Mouse (Mus musculus) heart, embryonic 15.5 days (tissue): ENCODE results near the gene Drd1. TPM values are rescaled to one million over a fixed set of nuclear protein-coding genes. Genes with fewer than 3 reads are reported as not detected.

ENCODE experiments used
- ATAC-seq: fragments of 200-750 bp; cut with Nextera tagmentation; replicated peaks from 2 replicates; pipeline ENCODE4 v1.8.0; 2017; ENCODE audit warnings: low read depth, moderate TSS enrichment; ENCODE audit not compliant: insufficient number of reproducible peaks, insufficient read depth, low FRiP score
- H3K27ac ChIP-seq: fragments of 300-500 bp; sonication (generic); 2 replicates; pipeline ENCODE4 v1.5.1; 2015; ENCODE audit warnings: mild to moderate bottlenecking, inconsistent platforms
- H3K27me3 ChIP-seq: fragments of 300-500 bp; sonication (generic); 2 replicates; pipeline ENCODE4 v1.6.1; 2015; ENCODE audit warnings: inconsistent platforms
- H3K36me3 ChIP-seq: fragments of 300-500 bp; sonication (generic); 2 replicates; pipeline ENCODE4 v1.6.1; 2015; ENCODE audit warnings: mild to moderate bottlenecking, inconsistent platforms
- H3K4me1 ChIP-seq: fragments of 300-500 bp; sonication (generic); replicated peaks from 2 replicates; pipeline ENCODE4 v1.6.1; 2015; ENCODE audit warnings: inconsistent platforms
- H3K4me2 ChIP-seq: fragments of 300-500 bp; sonication (generic); 2 replicates; pipeline ENCODE4 v1.6.1; 2015; ENCODE audit warnings: inconsistent platforms, mild to moderate bottlenecking, moderate library complexity
- H3K4me3 ChIP-seq: fragments of 300-500 bp; sonication (generic); 2 replicates; pipeline ENCODE4 v1.5.1; 2015; ENCODE audit warnings: mild to moderate bottlenecking, inconsistent platforms
- H3K9ac ChIP-seq: fragments of 300-500 bp; sonication (generic); 2 replicates; pipeline ENCODE4 v1.6.1; 2015; ENCODE audit warnings: mild to moderate bottlenecking, inconsistent platforms
- H3K9me3 ChIP-seq: fragments of 300-500 bp; sonication (generic); replicated peaks from 2 replicates; pipeline ENCODE4 v1.6.1; 2016; ENCODE audit warnings: inconsistent platforms
- WGBS: fragments of 180-500 bp; shearing (Covaris S2); methylation state at CpG from one replicate; pipeline ENCODE4 v1.1.7; 2015; ENCODE audit warnings: mixed read lengths; 5-methylcytosine and 5-hydroxymethylcytosine counted together
- polyA plus RNA-seq: library from polyadenylated mRNA; unstranded; fragments of >200 nt; fragmentation: Nextera tagmentation; extraction: Ambion mirVana; gene quantifications from 2 replicates; pipeline ENCODE4 v1.2.1, GENCODE M21; 2015

The Drd1 gene
- polyA plus RNA-seq, 1 experiment from 2014 or later = 0.05 TPM

DNA sequence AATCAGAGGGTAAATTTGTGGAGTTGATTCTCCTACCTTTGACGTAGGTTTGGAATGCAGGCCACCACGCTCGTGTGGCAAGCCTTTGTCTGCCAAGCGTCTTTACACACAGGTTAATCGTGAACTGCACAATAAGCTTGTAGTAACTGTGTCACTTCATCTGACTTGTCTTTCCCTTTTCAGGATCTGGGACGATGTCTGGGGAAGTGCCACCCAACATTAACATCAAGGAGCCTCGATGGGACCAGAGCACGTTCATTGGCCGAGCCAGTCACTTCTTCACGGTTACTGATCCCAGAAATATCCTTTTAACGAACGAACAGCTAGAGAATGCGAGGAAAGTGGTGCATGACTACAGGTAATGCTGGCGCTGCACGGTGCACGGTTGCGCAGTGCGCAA, 29.8 kb upstream of the Drd1 start:
- Histone ChIP-seq H3K4me1 (peaks cover 20% of the 10 kb centered on the region), H3K4me3 (no peak overlapping the region), H3K27ac (no peak overlapping the region), H3K36me3 (peaks cover 42% of the 10 kb centered on the region), H3K4me2 (no peak overlapping the region), H3K27me3 (no peaks in the 10 kb centered on the region), H3K9ac (no peak overlapping the region), H3K9me3 (no peaks in the 10 kb centered on the region)
- 92% methylated on average over 18 of the region's 18 CpGs for WGBS
- ATAC-seq = no peak

DNA sequence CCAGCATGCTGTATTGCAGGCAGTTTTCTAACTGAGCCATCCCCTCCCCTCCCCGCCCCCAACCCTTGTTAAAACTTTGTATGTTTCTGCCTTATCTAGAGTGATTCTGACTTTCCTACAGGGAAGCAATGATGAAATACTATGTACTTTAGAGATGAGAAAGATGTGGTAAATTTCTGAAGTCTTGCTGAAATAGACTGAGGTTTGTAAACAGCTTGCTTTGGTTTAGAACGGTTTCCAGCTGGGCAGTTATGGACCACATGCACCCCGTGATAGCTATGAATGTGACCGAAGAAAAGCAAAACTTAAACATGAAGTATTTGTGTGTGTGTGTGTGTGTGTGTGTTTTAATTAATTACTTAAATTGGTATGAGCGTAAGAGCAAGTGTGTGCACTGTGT, 29.3 kb upstream of the Drd1 start:
- no peak overlapping the region for H3K4me2 ChIP-seq
- no peak overlapping the region for H3K9ac ChIP-seq
- 82% methylated on average over 5 of the region's 5 CpGs for WGBS
- H3K9me3 ChIP-seq = no peaks in the 10 kb centered on the region
- no peaks in the 10 kb centered on the region for H3K27me3 ChIP-seq
- peaks cover 41% of the 10 kb centered on the region for H3K36me3 ChIP-seq
- ATAC-seq = no peak
- H3K27ac ChIP-seq = no peak overlapping the region
- H3K4me1 ChIP-seq = peaks cover 25% of the 10 kb centered on the region
- no peak overlapping the region for H3K4me3 ChIP-seq

DNA sequence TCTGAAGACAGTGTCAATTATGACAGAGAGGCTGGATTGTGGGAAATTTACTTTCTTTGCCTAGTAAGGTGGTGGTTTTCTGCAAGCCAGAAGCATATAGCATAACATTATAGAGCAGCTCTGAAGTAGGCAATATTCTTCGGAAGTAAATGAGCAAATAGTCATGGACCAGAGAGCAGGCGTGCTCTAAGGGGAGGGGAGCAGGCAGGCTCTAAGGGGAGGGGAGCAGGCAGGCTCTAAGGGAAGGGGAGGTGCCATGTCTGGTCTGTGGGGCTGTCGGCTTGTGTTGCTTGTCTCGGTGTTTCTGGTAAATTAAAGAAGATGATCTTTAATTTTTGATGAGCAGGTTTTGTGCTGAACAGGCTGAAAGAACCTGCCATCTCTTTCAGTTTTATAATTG, 28.7 kb upstream of the Drd1 start:
- Histone ChIP-seq H3K4me1 (peaks cover 26% of the 10 kb centered on the region), H3K9me3 (no peaks in the 10 kb centered on the region), H3K4me2 (no peak overlapping the region), H3K9ac (no peak overlapping the region), H3K27me3 (no peaks in the 10 kb centered on the region), H3K36me3 (peaks cover 34% of the 10 kb centered on the region), H3K27ac (no peak overlapping the region), H3K4me3 (no peak overlapping the region)
- no peak for ATAC-seq
- WGBS = 64% methylated on average over 4 of the region's 4 CpGs

DNA sequence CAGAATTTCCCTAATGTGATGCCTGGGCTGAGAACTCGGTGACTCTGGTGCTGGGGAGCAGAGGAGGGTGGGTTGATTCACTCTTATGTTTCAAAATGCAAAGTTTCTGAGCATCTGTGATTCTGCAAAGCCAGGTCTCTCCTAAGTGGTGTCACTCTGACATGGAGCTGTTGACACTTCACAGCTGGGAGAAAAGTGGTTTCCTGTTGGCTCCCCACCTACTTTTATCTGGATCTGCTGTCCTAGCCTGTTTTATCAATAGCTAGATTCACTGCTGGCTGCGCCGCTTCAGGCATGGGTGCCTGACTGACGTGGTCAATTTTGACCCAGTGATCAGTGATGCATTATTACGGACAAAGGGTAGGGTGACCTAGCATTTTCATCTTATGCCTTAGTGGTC, 27.4 kb upstream of the Drd1 start:
- Histone ChIP-seq H3K27me3 (no peaks in the 10 kb centered on the region), H3K36me3 (peaks cover 23% of the 10 kb centered on the region; the same call in 1 of the 2 replicates), H3K4me1 (peaks cover 34% of the 10 kb centered on the region), H3K9ac (no peak overlapping the region), H3K4me3 (no peak overlapping the region), H3K27ac (no peak overlapping the region), H3K9me3 (no peaks in the 10 kb centered on the region), H3K4me2 (no peak overlapping the region)
- ATAC-seq = no peak
- 37% methylated on average over 5 of the region's 5 CpGs for WGBS

DNA sequence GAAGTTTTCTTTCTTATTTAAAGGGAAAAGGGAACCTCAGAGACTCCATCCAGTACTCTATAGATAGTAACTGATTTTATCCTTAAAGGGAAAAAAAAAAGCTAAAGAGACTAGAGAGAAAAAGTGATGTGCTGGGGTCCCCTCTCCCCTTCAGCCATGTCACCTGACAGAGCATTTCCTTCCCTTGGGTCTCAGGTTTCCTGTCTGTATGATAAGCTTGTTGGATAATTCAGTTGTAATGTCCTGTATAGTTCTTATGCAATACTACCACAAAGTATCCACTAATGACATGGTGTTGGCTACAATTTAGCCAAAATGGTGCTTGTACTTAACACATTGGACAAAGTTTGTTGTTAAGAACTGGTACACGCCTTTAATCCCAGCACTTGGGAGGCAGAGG, 25.3 kb upstream of the Drd1 start:
- no peak for ATAC-seq
- peaks cover 43% of the 10 kb centered on the region for H3K4me1 ChIP-seq

DNA sequence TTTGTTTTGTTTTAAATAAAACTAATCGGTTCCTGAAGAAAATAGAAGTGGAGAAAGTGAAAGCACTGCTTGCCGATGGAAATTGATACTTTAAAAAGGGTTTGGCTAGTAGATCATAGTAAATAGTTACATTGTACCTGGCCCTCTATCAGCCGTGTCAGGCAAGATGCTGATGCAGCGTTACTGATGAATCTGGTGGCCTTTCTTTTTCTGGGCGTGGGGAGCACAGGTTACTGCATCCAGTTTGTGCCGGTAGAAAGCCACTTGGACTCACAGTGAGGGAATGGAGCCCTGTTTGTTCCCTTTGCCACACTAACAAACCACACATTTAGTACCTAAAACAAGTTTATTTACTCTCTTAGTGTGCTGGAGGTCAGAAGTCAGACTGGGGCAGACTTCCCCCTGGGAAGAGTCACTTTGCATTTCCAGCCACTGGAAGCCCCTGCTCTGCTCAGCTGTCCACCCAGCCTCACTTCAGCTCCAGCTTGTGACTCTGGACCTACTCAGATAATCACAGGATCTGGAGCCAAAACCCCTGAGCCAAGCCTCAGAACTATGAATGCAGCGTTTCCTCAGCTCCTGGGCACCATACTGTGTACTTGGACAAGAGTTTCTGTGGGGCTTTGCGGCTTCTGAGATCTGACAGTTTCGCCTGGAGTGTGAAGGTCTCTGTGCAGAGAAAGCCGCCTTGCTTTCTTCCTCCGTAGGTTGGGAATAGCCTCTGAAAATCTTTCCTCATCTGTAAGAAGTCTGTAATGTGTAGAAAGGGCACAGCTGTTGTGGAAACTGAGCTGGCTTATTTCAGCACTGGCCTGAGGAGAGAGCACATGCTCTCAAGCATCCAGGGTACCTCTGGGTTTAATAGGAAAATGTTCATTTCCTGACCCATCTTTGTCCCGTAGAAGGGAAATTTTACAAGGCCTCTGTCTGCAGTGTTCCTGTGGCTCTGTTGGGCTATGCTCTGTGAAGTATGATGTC, 24.6 kb upstream of the Drd1 start:
- H3K4me2 ChIP-seq = no peak overlapping the region

More for the DNA sequence above, 25.3 kb upstream of the Drd1 start:
- Histone ChIP-seq H3K27me3 (no peaks in the 10 kb centered on the region), H3K27ac (0 out of 2 replicates have a peak overlapping the region, but pooled peaks have one; percentile 14), H3K9ac (no peak overlapping the region), H3K9me3 (no peaks in the 10 kb centered on the region), H3K4me3 (no peak overlapping the region), H3K4me2 (no peak overlapping the region), H3K36me3 (peaks cover 4% of the 10 kb centered on the region; the same call in 1 of the 2 replicates)
- WGBS = 83% methylated on average over 1 of the region's 1 CpGs

DNA sequence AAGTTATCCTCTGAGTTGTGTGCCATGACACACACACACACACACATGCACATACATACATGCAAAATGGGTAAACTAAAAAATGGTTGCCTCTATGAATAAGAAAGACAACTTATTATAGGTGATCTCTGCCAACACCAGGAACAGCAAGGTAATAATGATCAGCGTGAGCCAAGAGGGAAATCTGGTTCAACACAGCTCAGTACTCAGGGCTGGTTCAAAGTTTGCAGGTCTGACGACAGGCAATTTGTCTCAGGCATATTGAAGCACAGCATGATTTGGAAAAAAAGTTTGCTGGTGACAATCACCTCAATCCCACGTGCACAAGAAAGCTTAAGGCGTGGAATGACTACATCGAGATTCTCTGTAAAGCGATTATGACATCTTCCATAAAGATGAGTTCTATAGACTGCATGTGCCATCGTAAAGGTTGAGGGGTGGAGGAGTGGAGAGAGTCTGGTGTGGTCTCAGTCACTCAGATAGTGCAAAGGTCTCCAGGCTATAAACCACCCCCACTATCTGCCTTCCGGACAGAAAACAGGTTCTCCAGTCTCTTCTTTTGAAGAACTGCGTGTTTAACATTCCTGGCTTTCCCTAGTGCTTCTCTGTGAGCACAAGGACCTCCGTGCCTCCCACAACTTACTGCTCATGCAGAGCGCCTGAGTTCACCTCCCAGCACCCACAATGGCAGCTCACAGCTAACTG, 22.1 kb upstream of the Drd1 start:
- Histone ChIP-seq H3K4me2 (no peak overlapping the region), H3K4me3 (no peak overlapping the region), H3K4me1 (peaks cover 44% of the 10 kb centered on the region), H3K27ac (no peak overlapping the region), H3K9me3 (no peaks in the 10 kb centered on the region), H3K36me3 (no peaks in the 10 kb centered on the region), H3K27me3 (no peaks in the 10 kb centered on the region), H3K9ac (no peak overlapping the region)
- 58% methylated on average over 11 of the region's 11 CpGs for WGBS
- no peak for ATAC-seq

More for the DNA sequence above, 24.6 kb upstream of the Drd1 start:
- Histone ChIP-seq H3K36me3 (no peaks in the 10 kb centered on the region), H3K4me1 (peaks cover 45% of the 10 kb centered on the region), H3K27me3 (no peaks in the 10 kb centered on the region), H3K9me3 (no peaks in the 10 kb centered on the region), H3K4me3 (no peak overlapping the region), H3K27ac (peak overlapping the region; percentile 14; the same call in 1 of the 2 replicates), H3K9ac (no peak overlapping the region)
- ATAC-seq = no peak
- WGBS = 61% methylated on average over 12 of the region's 12 CpGs

DNA sequence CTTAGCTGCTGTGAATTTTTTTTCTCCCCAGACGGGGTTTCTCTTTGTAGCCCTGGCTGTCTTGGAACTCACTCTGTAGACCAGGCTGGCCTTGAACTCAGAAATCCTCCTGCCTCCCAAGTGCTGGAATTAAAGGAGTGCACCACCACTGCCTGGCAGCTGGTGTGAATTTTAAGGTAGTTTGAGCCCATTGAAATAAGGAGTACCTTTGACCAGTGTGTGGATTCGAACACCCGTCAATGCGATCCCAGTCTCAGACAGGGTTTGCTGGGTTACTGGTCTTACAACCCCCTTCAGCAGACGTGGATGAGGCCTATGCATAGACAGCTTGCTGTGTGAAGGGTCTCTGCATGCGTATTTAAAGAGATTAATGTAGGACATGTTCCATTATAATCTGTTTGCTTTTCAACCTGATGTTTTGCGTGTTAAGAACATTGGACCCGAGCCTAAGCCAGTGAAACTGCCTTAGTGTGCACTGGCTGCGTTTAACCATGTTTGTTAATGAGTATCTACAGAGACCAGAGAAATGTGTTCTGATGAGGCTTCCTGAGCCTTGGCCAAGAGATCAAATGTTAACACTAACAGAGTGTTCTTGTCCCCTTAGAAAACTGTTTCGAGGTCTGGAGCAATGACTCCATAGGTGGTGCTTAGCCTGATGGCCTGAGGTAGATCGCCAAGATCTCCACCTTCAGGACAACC, 21.4 kb upstream of the Drd1 start:
- Histone ChIP-seq H3K4me3 (no peak overlapping the region), H3K27me3 (no peaks in the 10 kb centered on the region), H3K4me2 (no peak overlapping the region), H3K9ac (no peak overlapping the region), H3K9me3 (no peaks in the 10 kb centered on the region), H3K4me1 (peaks cover 47% of the 10 kb centered on the region), H3K27ac (no peak overlapping the region), H3K36me3 (no peaks in the 10 kb centered on the region)
- 90% methylated on average over 11 of the region's 11 CpGs for WGBS
- no peak for ATAC-seq

DNA sequence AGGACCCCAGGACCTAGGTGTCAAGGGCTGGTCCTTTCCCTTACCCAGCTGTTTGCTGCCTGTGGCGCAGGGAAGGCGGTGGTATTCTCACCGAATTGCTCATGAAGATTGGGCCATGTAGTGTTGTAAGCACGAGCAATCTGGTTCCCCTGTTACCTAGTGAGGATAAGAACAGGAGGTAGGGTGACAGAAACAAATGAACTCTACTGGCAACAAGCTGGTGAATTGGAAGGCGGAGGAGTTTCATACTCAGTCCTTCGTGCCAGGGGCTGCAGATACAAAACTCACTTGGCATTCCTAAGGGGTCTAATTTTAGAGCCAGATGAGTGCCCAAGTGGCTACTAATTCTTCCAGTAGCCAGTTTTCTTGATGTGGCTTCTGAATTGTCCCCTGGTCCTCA, 20.5 kb upstream of the Drd1 start:
- 83% methylated on average over 6 of the region's 6 CpGs for WGBS
- no peaks in the 10 kb centered on the region for H3K27me3 ChIP-seq

DNA sequence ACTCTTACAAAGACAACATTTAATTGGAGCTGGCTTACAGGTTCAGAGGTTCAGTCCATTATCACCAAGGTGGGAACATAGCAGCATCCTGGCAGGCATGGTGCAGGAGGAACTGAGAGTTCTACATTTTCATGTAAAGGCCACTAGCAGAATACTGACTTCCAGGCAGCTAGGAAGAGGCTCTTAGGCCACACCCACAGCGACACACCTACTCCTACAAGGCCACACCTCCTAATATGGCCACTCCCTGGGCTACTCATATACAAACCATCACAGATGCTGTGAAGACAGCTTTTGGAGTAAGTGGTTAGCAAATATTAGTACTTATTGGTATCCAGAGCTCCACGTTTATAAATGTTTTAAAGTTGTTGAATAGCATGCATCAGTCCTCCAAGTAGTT, 19.9 kb upstream of the Drd1 start:
- 80% methylated on average over 2 of the region's 2 CpGs for WGBS
- Histone ChIP-seq H3K4me2 (no peak overlapping the region), H3K4me1 (peaks cover 43% of the 10 kb centered on the region), H3K4me3 (no peak overlapping the region), H3K9ac (no peak overlapping the region), H3K27ac (no peak overlapping the region), H3K36me3 (no peaks in the 10 kb centered on the region), H3K27me3 (no peaks in the 10 kb centered on the region), H3K9me3 (no peaks in the 10 kb centered on the region)
- ATAC-seq = no peak

More for the DNA sequence above, 20.5 kb upstream of the Drd1 start:
- no peak for ATAC-seq
- Histone ChIP-seq H3K4me1 (peaks cover 47% of the 10 kb centered on the region), H3K4me2 (no peak overlapping the region), H3K27ac (no peak overlapping the region), H3K36me3 (no peaks in the 10 kb centered on the region), H3K9ac (no peak overlapping the region), H3K9me3 (no peaks in the 10 kb centered on the region), H3K4me3 (no peak overlapping the region)

DNA sequence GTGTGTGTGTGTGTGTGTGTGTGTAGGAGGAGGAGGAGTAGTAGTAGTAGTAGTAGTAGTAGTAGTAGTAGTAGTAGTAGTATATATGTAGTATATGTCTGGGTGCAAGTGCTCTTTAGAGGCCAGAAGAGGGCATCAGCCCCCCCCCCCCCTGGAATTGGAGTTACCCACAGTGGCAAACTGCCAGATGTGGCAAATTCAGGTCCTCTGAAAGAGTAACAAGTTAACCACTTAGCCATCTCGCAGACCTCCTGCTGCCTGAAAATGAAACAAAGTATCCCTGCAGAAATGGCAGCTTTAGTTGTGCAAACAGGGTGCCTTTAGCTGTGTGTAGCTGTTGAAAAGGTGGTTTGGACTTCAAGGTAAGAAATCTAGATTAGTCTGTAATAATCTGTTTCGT, 18.0 kb upstream of the Drd1 start:
- H3K4me3 ChIP-seq = peak overlapping the region; percentile 94; the same call in 1 of the 2 replicates

More for the DNA sequence above, 18.0 kb upstream of the Drd1 start:
- no peak for ATAC-seq
- H3K4me2 ChIP-seq = peak overlapping the region; percentile 81
- peaks cover 31% of the 10 kb centered on the region for H3K4me1 ChIP-seq
- H3K27ac ChIP-seq = peak overlapping the region; percentile 88; the same call in 1 of the 2 replicates
- no peaks in the 10 kb centered on the region for H3K36me3 ChIP-seq
- H3K9me3 ChIP-seq = no peaks in the 10 kb centered on the region
- H3K27me3 ChIP-seq = no peaks in the 10 kb centered on the region
- H3K9ac ChIP-seq = no peak overlapping the region
- WGBS = 63% methylated on average over 2 of the region's 2 CpGs
